Mouse (Mus musculus) neural tube, embryonic 13.5 days (tissue): ENCODE measurements around the gene Gpatch8. TPM values are rescaled to one million over a fixed set of nuclear protein-coding genes. Genes with fewer than 3 reads are reported as not detected.

Experiments used
- ATAC-seq: fragments of 200-750 bp; cut with Nextera tagmentation; 2 replicates; pipeline ENCODE4 v1.8.0; 2017; ENCODE audit warnings: low read depth, mild to moderate bottlenecking, moderate TSS enrichment, moderate library complexity
- H3K27ac ChIP-seq: fragments of 300-500 bp; sonication (generic); replicated peaks from 2 replicates; pipeline ENCODE4 v1.5.1; 2015; ENCODE audit warnings: moderate library complexity, mild to moderate bottlenecking, inconsistent platforms
- H3K27me3 ChIP-seq: fragments of 300-500 bp; sonication (generic); 2 replicates; pipeline ENCODE4 v1.6.1; 2015; ENCODE audit warnings: mild to moderate bottlenecking, inconsistent platforms
- H3K36me3 ChIP-seq: fragments of 300-500 bp; sonication (generic); 2 replicates; pipeline ENCODE4 v1.6.1; 2015; ENCODE audit warnings: mild to moderate bottlenecking, inconsistent platforms
- H3K4me1 ChIP-seq: fragments of 300-500 bp; sonication (generic); replicated peaks from 2 replicates; pipeline ENCODE4 v1.6.1; 2015; ENCODE audit warnings: inconsistent platforms
- H3K4me2 ChIP-seq: fragments of 300-500 bp; sonication (generic); 2 replicates; pipeline ENCODE4 v1.6.1; 2015; ENCODE audit warnings: inconsistent platforms, mild to moderate bottlenecking, moderate library complexity
- H3K4me3 ChIP-seq: fragments of 300-500 bp; sonication (generic); 2 replicates; pipeline ENCODE4 v1.5.1; 2015; ENCODE audit warnings: mild to moderate bottlenecking, inconsistent platforms
- H3K9ac ChIP-seq: fragments of 300-500 bp; sonication (generic); 2 replicates; pipeline ENCODE4 v1.6.1; 2015; ENCODE audit warnings: moderate library complexity, mild to moderate bottlenecking, inconsistent platforms
- H3K9me3 ChIP-seq: fragments of 300-500 bp; sonication (generic); 2 replicates; pipeline ENCODE4 v1.6.1; 2016; ENCODE audit warnings: inconsistent platforms
- WGBS: fragments of 180-500 bp; shearing (Covaris S2); methylation state at CpG from one replicate; pipeline ENCODE4 v1.1.7; 2015; 5-methylcytosine and 5-hydroxymethylcytosine counted together
- polyA plus RNA-seq: library from polyadenylated mRNA; unstranded; fragments of >200 nt; fragmentation: Nextera tagmentation; extraction: Ambion mirVana; gene quantifications from 2 replicates; pipeline ENCODE4 v1.2.1, GENCODE M21; 2015

Gene Gpatch8
- polyA plus RNA-seq, 1 experiment from 2014 or later, result 77.5 TPM

GRCm38 (mm10) chr11:102444321-102444720, 111.9 kb downstream of the Gpatch8 start:
- no peak overlapping the region for H3K27ac ChIP-seq
- peaks cover 20% of the 10 kb centered on the region for H3K27me3 ChIP-seq
- ATAC-seq, result no peak
- 64% methylated on average over 3 of the region's 3 CpGs for WGBS
- H3K9ac ChIP-seq, result no peak overlapping the region
- peaks cover 46% of the 10 kb centered on the region for H3K4me1 ChIP-seq
- peak overlapping the region; percentile 92; the same call in 1 of the 2 replicates for H3K4me2 ChIP-seq
- H3K36me3 ChIP-seq, result peaks cover 45% of the 10 kb centered on the region
- no peaks in the 10 kb centered on the region for H3K9me3 ChIP-seq
- no peak overlapping the region for H3K4me3 ChIP-seq

- peaks cover 50% of the 10 kb centered on the region for H3K36me3 ChIP-seq
- H3K4me3 ChIP-seq, result 0 out of 2 replicates have a peak overlapping the region, but pooled peaks have one; percentile 3
- no peak overlapping the region for H3K9ac ChIP-seq
- peaks cover 51% of the 10 kb centered on the region for H3K4me1 ChIP-seq
- H3K27me3 ChIP-seq, result peaks cover 16% of the 10 kb centered on the region
- 59% methylated on average over 12 of the region's 12 CpGs for WGBS
- ATAC-seq, result no peak
- no peaks in the 10 kb centered on the region for H3K9me3 ChIP-seq
- no peak overlapping the region; the same call in 1 of the 2 replicates for H3K4me2 ChIP-seq
- no peak overlapping the region for H3K27ac ChIP-seq
These were observed 112.5 kb downstream of the Gpatch8 start for GRCm38 (mm10) chr11:102443740-102444139.

GRCm38 (mm10) chr11:102442089-102442488, 114.1 kb downstream of the Gpatch8 start:
- Histone ChIP-seq H3K36me3 (peaks cover 66% of the 10 kb centered on the region), H3K27ac (no peak overlapping the region), H3K9ac (no peak overlapping the region), H3K27me3 (peaks cover 9% of the 10 kb centered on the region), H3K4me1 (peaks cover 56% of the 10 kb centered on the region), H3K4me2 (no peak overlapping the region), H3K9me3 (no peaks in the 10 kb centered on the region), H3K4me3 (no peak overlapping the region)
- no peak for ATAC-seq
- WGBS, result 69% methylated on average over 6 of the region's 6 CpGs

- ATAC-seq, result no peak
- Histone ChIP-seq H3K4me3 (no peak overlapping the region), H3K27me3 (peaks cover 9% of the 10 kb centered on the region), H3K9ac (no peak overlapping the region), H3K9me3 (no peaks in the 10 kb centered on the region), H3K4me1 (peaks cover 60% of the 10 kb centered on the region), H3K27ac (no peak overlapping the region), H3K4me2 (no peak overlapping the region), H3K36me3 (peaks cover 71% of the 10 kb centered on the region)
- WGBS, result 87% methylated on average over 3 of the region's 3 CpGs
These were observed 114.8 kb downstream of the Gpatch8 start for GRCm38 (mm10) chr11:102441434-102441833.

DNA sequence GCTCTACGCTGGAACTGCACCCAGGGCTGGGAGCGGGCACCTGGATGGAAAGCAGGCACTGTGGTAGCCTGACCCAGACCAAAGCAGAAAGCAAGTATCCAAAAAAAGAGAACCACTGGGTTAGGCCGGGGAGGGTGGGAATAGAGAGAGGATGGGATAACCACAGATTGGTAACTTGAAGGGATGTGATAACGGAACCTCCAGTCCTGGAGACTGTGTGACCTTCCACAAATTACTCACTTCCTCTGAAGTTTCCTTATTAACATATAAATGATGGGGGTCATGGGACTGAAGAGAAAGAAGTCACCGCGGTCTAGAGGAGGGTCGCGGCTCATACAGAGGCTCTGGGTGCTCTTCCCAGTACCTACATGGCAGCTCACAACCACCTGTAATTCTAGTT, 115.9 kb downstream of the Gpatch8 start:
- no peaks in the 10 kb centered on the region for H3K9me3 ChIP-seq
- no peak overlapping the region for H3K9ac ChIP-seq
- H3K4me3 ChIP-seq, result no peak overlapping the region
- no peak overlapping the region for H3K27ac ChIP-seq
- 82% methylated on average over 8 of the region's 8 CpGs for WGBS
- H3K27me3 ChIP-seq, result peaks cover 9% of the 10 kb centered on the region
- H3K4me1 ChIP-seq, result peaks cover 56% of the 10 kb centered on the region
- peaks cover 83% of the 10 kb centered on the region for H3K36me3 ChIP-seq
- H3K4me2 ChIP-seq, result no peak overlapping the region
- no peak for ATAC-seq

DNA sequence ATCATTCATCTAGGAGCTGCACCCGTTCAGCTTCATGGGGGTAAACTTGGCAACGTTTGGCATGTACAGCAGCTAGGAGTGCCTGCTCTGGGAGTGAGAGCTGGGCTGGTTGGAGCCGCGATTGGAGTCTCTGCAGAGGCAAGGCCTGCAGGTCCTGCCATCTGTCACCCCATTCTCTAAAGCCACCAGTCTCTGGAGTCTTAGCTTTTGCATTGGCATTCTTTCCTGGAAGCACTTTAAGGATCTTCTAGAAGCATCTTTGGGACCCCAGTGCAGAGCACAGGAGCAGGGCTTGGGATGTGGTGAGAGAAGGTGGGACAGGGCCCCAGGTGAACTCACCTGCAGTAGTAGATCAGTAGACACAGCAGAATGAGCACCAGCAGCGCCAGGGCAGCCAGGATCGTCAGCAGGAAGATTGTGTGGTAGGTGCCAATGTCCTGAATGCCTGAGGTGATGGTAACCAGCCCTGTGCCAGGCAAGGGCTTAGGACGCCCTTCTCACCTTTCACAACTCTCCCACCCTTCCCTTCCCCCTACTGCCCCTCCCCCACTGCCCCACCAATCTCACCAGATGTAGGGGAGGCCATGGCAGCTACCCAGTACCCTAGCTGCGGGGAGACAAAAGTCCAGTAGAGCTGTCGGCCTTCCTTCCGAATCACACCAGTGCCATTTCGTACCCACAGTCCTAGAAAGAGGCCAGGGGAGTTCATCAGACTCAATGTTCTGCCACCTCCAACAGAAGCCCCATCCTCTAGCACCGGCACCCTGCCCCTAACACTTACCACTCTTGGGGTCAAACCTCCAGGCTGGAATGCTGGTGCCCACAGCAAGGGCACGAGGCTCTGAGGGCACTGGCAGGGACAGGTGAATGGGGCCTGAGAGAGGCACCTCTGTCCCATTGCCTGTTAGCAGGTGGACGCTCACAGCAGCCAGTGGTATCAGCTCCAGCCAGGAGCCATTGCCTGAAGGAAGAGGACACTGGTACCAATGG, 116.8 kb downstream of the Gpatch8 start:
- H3K9ac ChIP-seq, result peak overlapping the region; percentile 41; the same call in 1 of the 2 replicates
- no peak overlapping the region for H3K4me3 ChIP-seq
- H3K4me1 ChIP-seq, result peaks cover 53% of the 10 kb centered on the region
- no peak for ATAC-seq
- H3K27ac ChIP-seq, result no peak overlapping the region
- peaks cover 91% of the 10 kb centered on the region for H3K36me3 ChIP-seq
- H3K9me3 ChIP-seq, result no peaks in the 10 kb centered on the region
- H3K27me3 ChIP-seq, result peaks cover 9% of the 10 kb centered on the region
- no peak overlapping the region for H3K4me2 ChIP-seq
- 72% methylated on average over 14 of the region's 14 CpGs for WGBS

DNA sequence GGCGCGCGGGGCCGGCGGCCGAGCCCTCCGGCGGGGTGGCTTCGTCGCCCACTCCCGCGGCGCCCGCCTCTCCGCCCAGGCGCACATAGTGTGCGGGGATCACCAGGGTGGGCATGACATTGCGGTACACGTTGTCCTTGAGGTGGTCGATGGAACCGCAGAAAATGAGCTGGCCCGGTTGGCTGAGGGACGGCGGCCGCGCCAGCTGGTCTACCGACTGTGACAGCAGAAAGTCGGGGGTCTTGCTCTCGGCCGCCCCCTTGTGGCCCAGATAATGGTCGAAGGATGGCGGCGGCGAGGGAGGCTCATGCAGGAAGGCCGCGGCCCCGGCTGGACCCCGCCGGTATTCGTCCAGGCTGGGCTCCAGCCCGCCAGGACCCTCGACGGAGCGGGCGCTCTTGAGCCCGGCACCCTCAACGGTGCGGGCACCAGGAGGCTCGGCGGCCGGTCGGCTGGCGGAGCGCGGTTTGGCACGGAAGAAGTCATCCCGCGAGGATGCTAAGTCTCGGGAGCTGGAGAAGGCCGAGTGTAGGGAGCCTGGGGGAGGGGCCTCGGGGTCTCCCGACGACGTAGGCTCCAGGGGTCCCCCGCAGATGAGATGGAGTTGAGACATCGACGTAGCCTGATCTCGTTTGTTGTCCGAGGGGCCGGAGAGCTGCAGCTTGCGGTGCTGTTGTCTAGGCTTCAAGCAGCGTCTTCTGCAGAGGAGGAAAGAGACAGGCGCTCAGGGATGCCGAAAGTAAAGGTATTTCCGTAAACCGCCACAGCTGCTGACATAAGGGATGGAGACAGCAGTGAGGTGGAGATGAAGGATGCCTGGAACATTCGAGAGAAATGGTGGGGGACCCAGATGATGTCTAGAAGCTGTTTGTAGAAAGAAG, 117.7 kb downstream of the Gpatch8 start:
- peak; percentile 1; the same call in 1 of the 2 replicates for ATAC-seq
- peak overlapping the region; percentile 73 for H3K9ac ChIP-seq
- peaks cover 50% of the 10 kb centered on the region for H3K4me1 ChIP-seq
- H3K27ac ChIP-seq, result peak overlapping the region; percentile 62; the same call in 1 of the 2 replicates
- peak overlapping the region; percentile 36 for H3K4me3 ChIP-seq
- H3K9me3 ChIP-seq, result no peaks in the 10 kb centered on the region
- peaks cover 9% of the 10 kb centered on the region for H3K27me3 ChIP-seq
- 11% methylated on average over 77 of the region's 77 CpGs for WGBS
- peaks cover 95% of the 10 kb centered on the region for H3K36me3 ChIP-seq
- peak overlapping the region; percentile 64 for H3K4me2 ChIP-seq

DNA sequence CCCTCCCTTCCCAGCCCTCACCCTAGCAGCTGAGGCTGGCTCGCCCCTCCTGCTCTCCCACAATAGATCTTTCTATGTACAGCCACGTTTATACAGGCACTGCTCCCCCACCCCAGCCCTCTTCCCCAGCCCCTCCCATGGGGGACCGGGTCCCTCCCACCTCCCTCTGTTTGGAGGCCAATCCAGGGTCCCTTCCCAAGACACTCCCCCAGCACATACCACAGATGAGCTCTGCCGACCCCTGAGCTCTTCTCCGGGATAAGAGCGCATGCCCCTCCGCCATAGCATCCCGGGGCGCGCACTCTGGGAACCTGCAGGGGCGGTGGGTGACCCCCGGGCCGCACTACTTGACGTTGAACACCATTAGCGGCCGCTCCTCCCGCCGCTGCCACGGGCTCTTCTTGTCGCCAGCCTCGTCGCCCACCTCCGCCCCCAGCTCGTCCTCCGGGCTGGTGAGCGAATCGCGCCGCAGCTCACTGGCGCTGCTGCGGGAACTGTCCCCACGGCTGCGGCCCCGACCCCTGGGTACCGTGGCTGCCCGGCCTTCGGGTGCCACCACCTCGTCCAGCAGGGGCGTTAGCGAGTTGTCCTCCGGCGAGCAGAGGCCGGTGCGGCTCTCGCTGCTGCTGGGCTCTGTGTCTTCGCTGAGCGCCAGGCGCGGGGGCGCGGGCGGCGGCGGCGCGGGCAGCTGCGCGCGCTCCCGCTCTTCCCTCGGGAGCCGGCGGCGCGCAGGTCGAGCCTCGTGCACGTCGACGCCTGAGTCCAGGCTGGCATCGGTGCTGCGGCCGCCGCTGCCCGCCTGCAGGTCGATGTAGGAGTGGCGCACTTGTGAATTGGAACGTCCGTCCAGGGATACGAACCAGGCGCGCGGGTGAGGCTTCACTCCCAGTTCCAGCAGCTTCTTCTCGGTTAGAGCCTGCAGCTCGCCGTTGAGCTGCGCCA, 118.8 kb downstream of the Gpatch8 start:
- Histone ChIP-seq H3K27me3 (peaks cover 9% of the 10 kb centered on the region), H3K9ac (peak overlapping the region; percentile 73), H3K36me3 (peaks cover 91% of the 10 kb centered on the region), H3K27ac (peak overlapping the region; percentile 62), H3K9me3 (no peaks in the 10 kb centered on the region), H3K4me1 (peaks cover 50% of the 10 kb centered on the region), H3K4me3 (peak overlapping the region; percentile 36), H3K4me2 (peak overlapping the region; percentile 64)
- ATAC-seq, result peak; percentile 13; the same call in 1 of the 2 replicates
- 7% methylated on average over 87 of the region's 87 CpGs for WGBS

GRCm38 (mm10) chr11:102436471-102436790, 119.8 kb downstream of the Gpatch8 start:
- Histone ChIP-seq H3K36me3 (peaks cover 82% of the 10 kb centered on the region), H3K27ac (no peak overlapping the region), H3K9ac (no peak overlapping the region), H3K4me1 (peaks cover 58% of the 10 kb centered on the region), H3K4me2 (no peak overlapping the region), H3K9me3 (no peaks in the 10 kb centered on the region), H3K4me3 (no peak overlapping the region), H3K27me3 (peaks cover 9% of the 10 kb centered on the region)
- WGBS, result 89% methylated on average over 10 of the region's 10 CpGs
- ATAC-seq, result no peak

GRCm38 (mm10) chr11:102435754-102436470, 120.3 kb downstream of the Gpatch8 start:
- H3K4me1 ChIP-seq, result peaks cover 63% of the 10 kb centered on the region

More at GRCm38 (mm10) chr11:102435754-102436470, 120.3 kb downstream of the Gpatch8 start:
- H3K27ac ChIP-seq, result no peak overlapping the region
- no peak overlapping the region for H3K4me2 ChIP-seq
- H3K9me3 ChIP-seq, result no peaks in the 10 kb centered on the region
- H3K4me3 ChIP-seq, result no peak overlapping the region
- H3K27me3 ChIP-seq, result peaks cover 9% of the 10 kb centered on the region
- WGBS, result 91% methylated on average over 18 of the region's 18 CpGs
- ATAC-seq, result no peak
- peaks cover 76% of the 10 kb centered on the region for H3K36me3 ChIP-seq
- no peak overlapping the region for H3K9ac ChIP-seq
